Mouse (Mus musculus): Measurements from ENCODE around the gene Dupd1.

The Dupd1 gene

DNA sequence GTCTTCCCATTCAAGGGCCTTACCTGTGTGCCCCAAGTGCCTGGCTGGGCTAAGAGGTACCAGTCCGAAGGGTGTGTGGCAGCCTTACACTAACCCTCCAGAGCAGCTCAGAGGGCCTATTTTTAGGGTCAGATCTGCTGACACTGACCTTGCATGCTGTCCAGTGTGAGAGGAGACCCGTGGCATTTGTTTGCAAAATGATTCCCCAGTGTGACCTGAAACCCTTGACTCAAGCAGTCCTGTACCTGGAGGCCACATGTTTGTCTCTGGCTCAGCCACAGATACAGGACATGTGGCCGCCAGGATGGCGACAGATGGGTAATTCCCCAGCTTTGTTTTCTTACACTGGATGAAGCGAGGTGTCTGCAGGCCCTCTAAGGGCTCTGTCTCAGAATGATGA, at the start of gene Dupd1:
TSS of gene Dupd1 (minus strand) at position 91 of the 400 bp plus-strand sequence.
- DNase-seq = no peak

DNA sequence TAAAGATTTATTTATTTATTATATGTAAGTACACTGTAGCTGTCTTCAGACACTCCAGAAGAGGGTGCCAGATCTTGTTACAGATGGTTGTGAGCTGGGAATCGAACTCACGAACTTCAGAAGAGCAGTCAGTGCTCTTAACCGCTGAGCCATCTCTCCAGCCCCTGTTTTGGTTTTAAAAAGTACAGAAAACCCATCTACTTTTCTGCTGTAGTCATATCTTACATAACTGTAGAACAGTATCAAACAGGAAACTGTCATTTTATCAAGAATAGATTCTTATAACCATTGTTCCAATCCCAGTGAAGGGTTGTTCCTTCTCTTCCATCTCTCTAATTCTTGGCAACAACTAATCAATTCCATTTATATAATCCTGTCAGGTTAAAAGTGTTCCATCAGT, 49.4 kb upstream of the Dupd1 start:
- DNase-seq = no peak

DNA sequence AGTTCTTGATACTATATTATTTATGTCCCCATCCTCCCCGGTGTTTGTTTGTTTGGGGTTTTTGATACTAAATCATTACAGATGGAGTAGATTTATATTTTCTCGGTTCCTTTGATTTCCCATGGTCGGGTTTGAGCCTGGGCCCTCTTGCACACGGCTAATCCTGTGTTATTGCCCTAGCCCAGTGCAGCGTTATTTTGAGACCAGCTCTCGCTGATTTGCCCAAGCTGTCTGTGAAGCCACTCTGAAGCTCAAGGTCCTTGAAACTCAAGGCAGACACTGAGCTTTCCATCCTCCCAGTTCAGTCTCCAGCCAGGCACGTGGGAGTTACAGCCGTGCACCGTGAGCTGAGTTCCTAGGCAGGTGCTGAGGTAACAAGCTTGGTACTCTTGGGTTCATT, 47.2 kb upstream of the Dupd1 start:
- DNase-seq = no peak

DNA sequence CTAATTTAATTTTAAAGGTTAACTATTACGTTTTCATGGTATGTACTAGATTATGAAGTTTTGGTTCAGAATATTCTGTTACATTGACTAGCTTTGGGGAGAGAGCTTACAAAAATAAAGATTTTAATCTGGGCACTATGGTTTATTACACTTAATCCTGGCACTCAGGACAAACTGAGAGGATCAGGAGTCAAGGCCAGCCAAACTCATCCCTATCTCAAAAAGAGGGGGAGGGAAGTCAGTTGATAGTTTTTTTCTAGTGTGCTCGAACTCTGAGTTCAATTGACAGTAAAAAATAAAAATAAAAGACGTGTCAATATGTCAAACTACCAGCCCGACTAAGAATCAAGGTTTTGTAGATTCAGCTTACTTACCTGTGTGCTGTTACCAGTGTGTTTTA, 39.0 kb upstream of the Dupd1 start:
- no peak for DNase-seq

DNA sequence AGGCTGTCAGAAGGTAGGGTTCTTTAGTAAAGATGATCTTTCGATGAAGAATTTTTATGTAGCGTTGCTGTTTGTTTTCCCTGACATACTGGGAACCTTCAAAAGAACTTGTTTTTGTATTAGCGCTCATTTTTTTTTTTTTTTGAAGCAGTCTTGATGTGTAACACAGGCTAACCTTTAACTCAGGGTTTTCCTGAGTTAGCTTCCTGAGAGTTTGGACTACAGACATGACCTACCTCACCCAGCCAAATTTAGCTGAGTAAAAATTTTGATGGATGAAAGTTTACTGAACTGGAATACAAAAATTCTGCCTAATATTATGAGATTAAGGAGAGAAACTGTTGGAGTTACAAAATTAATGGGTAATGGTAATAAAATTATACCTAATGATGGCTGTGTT, 38.0 kb upstream of the Dupd1 start:
- DNase-seq = no peak

DNA sequence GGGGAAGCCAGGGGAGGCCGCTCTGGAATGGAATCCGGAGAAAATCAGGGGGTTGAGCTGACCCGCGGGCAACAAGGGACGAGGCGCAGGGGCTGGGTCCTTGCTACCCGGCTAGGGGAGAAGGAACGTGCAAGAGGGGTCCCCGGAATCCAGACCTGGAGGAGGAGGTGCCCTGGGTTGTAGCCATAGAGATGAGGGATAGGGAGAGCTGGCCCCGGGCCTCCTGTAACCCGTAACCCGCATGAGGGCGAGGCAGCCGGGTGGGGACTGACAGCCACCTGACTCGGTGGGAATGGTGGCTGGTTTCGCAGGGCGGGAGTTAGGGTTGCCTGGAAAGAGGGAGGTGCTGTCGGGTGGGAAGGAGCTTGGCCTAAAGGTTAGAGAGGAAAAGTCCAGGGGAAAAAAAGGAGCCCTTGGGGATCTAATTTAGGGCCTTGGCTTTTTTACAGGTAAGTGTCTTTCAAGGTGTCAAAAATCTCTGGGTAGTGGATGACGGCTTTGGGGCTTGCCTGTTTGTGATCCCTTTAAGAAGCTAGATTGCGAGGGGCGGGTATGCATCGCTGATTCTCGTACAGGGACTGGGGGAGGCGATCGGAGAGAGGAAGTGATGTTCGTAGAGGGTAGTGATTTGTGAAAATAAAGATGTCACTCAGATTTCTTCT, 36.6 kb upstream of the Dupd1 start, which contains the start of gene Dusp13:
TSS of gene Dusp13 (minus strand) at position 301 of the 662 bp plus-strand sequence.
- DNase-seq = peak; percentile 62

DNA sequence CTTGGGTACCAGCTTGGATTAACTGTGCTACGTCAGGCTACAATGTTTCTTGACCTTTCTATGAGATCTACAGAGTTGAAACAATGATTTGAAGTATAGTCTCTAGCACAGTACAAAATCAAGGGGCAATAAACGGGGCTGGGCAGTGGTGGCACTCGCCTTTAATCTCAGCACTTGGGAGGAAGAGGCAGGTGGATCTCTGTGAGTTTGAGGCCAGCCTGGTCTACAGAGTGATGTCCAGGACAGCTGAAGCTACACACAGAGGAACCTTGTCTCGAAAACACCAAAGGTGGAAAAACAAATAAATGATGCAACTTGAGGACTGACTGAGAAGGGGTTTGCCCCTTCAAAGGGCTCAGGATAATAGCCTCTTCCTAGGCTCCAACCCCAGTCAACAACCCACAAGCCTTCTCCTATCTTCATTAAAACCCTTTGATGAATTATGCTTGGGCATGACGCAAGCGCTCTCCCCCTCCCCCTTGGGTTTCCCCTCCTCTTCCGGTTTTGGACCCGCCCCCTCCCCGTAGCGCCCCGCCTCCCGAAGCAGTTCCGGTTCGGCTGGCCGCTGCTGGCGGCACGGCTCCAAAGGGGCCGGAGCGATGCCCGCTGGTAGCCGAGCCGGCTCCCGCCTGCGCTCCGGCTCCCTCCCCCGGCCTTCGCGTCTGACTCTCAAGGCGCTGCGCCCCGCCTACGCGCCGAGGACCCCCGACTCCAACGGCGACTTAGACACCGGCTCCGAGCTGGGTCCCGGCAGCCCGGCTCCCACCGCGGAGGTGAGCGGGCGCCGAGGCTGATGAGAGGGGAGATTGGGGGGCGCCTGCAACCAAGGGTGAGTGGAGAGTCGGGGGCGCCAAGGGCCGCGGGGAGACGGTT, 35.9 kb upstream of the Dupd1 start, which contains the start of gene Samd8:
TSS of gene Samd8 (plus strand) at position 524 of the 873 bp plus-strand sequence.
- DNase-seq = peak; percentile 92

DNA sequence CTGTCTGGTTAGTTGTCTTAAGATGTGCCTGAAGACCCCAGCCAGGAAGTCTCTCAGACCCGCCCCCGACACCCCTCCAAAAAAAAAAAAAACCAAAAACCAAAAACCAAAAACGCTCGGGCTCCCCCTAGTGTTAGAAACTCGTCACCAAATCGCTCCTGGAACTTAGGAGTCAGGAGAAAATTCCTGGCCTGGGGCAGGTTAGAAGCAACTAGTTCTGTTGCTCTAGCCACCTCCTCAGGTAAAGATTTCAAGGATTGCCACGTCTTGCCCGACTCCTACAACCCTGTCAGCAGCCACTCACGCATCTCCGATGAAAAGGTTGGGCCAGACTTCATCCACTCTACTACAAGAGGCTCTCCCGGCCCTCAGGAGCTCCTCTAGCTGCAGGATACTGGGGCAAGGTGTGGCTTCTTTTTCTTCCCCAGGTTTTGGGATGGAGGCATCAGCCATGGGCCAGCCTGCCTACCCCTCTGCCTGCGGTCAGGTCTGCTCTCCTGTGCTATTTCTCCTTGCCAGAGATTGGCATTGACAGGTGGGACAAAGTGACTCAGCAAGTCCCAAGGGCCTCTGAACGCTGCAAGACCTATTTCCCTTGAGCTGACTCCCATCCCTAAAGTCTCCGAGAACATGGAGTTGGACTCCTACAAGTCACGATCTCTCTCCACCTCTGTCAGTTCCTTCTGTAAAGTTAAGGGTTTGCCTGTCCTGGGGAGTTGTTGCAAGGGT, 33.9 kb upstream of the Dupd1 start:
- peak; percentile 77 for DNase-seq

DNA sequence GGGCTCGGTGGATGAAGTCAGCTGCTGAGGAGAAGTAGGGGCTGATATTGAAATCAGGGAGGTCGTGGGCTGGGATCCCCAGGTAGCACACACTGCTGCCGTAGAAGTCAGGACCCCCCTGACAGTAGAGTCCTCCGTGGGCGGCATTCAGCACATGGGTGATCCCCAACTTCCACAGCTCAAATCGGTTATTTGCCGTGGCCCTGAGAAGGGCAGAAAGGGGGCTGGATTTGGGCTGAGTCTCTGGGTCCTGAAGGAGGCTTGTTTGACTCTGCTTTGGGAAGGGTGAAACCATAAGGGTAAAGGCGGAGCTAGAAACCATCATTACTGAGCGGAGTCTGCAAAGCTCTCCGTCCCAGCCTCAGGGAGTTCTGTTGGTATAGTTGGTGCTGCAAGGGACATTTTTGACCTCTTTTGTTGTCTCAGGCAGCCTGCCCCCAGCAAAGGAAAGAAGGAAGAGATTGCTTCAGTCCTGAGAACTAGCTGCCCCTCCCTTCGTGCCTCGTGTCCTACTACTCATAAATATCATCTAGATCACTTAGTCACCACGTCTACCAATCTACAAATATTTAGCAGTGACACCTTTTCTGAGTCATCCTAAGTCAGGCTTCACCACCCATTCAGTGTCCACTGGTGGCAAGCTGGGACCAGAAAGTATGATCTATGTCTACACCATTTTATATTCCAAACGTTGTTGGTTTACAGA, 33.2 kb upstream of the Dupd1 start:
- no peak for DNase-seq

DNA sequence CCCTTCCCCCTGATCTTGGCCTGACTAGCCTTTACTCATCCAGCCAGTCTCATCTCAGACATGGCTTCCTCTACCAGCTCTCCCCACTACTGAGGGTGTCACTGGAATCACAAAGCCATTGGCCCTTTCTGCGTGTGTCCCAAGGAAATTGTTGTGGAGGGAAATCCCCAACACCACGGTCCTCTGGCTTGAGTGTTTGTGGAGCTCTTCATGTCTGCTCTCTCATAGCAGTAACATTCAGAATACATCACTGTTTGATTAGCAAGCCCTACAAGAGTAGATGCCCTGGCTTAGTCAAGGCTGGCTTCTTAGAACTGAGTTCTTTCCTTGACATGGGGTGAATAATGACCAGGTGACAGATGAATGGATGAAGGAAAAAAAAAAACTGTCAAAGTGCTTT, 32.5 kb upstream of the Dupd1 start:
- no peak for DNase-seq

DNA sequence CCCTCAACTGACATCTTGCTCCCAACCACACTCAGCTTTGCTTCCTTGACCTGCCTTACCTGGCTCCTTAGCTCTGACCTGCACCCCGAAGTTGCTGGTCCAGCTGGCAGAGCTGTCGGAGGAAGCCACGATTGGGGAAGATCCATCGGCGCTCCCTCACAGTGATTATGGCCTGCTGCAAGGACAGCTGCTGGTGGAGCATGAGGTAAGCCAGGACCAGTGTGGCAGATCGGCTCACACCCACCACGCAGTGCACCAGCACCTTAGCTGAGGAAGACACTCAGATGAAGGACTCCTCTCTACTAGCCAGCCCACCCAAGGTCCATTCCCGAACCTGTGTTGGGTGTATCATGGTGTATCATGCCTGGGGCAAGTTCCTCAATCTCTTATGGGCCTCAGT, 31.9 kb upstream of the Dupd1 start:
- no peak for DNase-seq

DNA sequence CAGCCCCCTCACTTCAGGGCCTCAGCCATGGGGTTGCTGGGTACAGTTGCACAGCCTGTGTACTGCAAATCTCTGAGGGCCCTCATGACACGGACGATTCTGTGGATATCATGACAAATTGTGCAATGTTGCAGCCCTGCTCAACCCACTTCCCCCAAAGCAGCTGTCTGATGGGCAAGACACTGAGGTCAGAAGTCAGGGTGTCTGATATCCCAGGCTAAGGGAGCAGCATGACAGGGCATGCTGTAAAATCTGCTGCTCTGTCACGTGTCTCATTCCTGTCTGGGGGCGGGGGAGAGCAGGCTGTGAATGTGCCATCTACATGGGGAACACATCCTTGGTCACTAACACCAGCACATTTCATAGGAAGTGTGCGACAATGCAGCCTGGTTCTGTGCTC, 30.8 kb upstream of the Dupd1 start:
- DNase-seq = no peak

DNA sequence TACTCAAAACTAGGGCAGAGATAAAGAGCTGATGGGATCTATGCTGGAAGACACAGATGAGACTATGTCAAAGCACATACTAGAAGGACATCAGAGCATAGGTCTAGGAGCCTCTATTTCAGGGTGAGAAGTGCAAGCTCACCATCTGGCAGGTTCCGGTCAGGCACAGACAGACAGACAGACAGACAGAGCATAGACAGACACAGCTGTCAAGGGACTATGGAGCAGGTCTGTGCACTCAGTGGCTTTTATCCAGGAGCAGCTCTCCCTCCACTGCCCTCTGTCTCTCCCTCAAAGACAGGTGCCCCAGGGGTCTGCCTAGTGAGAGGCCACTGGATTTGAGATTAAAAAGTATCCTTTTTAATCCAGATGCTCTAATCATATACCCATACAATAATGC, 29.8 kb upstream of the Dupd1 start:
- no peak for DNase-seq

DNA sequence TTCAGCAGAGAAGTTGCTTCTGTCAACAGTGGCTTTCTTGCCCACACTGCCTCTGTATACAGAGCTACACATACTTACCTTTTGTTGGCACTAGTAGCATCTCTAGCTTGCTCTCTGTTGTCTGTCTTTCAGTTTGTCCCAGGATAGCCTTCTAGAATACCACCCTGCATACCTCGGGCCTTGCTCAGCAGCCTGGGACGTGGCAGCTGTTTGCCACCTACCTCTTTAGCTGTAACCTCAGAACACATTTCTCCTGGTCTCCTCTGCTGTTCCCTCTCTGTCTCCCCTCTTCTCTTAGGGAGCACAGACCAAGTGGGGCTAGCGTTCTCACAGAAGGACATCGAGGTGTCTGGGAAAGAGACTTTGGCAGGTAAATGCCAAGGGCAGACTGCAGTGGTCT, 28.1 kb upstream of the Dupd1 start:
- no peak for DNase-seq

DNA sequence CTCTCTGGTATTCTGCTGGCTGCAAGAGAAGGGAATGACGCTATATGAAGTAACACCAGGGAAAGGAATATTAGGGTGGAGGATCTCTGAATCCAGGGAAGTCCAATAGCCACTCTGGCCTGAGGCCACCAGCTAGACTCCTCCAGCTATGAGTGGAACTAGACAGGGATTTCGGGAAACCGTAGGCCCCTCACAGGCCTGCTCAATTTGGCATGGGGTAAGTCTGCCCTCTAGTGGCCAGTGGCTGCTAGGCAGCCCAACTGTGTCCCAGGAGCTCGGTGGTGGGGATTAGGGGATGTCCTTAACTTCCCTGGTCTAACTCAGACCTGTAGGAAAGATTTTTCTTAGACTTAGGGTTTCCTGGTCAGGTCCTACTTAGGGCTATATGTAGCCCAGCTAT, 27.4 kb upstream of the Dupd1 start:
- DNase-seq = peak; percentile 90

DNA sequence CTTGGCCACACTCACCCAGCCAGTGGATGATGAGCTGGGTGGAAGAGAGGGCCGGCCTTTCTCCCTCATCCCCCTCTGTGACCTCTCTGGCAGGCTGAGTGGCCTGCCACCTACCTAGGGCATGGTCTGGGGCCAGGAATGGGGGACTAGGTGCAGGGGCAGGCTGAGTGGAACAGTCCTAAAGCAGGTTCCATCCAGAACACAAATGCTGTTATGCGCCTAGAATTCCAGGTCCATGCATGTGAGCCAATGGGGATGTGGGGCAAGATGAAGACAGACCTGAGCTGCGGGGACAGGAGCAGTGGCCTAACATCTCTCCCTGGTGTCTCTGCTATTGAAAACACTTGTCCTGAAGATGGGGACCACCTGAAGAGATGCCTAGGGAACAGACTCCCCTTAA, 26.9 kb upstream of the Dupd1 start:
- DNase-seq = no peak

DNA sequence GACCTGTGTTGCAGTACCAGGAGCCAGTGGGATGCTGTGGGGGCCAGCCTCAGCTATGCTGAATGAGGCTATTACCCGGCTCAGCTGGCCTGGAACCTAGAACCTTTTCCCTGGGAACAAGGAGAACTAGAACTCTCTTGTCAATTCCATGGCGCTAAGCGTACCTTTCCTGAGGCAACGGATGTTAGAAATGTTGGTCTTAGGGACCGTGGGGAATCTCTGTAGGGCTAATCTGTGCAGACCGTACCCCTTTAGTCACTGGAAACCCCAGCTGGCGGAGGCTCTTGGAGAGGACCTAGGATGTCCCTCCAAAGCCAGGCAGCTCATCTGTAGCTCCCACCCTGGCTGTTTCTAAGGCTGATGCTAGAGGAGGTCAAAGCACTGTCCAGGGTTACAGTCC, 26.0 kb upstream of the Dupd1 start:
- DNase-seq = no peak

DNA sequence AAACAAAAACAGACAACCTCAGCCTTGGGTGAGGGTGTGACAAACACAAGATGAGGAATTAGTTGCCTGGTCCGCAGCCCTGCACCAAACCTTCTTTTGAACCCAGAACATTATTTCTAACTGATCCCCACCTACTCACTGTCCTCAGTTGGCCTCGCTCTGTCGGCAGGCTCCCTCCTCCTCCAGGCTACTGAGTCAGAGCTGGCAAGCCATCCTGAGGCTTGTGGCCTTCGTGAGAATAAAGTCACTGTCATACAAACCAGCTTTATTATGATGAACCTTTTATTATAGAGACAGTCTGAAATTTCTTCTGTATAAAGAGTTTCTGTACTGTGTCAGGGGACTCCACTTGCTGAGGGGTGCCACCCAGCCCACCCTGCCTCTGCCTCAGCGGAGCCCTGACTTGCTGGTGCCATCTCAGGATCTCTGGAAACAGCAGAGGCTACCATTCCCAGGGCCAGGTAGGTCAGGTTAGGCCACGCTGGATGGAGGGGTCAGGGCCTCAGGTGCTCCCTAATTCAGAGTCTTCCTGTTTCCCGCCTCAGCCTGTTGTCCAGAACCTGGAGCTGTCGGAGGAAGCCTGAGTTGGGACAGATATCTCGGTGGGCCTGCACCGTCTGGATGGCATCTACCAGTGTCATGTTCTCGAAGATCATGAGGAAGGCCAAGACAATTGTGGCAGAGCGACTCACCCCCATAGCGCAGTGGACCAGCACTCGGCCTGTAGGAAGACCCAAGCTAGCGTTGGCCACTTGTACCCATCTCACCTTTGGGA, 18.9 kb upstream of the Dupd1 start:
- DNase-seq = no peak

DNA sequence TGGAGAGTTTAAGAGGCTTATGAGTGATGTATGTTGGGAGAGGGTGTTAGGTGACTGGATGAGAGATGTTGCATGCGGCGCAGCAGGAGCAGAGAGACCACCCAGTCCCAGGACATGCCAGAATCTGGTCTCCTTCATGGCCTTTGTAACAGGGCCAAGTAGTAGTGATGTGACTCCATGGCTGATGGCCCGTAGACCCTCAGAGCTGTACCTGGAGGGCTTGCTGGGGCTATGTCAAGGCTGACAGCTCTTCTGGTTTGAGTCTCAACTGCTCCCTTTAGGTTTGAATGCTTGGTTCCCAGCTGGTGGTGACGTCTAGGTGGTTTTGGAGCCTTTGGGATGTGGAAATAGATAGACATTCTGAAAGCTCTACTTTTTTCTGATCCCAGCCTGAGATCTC, 15.6 kb upstream of the Dupd1 start:
- no peak for DNase-seq

DNA sequence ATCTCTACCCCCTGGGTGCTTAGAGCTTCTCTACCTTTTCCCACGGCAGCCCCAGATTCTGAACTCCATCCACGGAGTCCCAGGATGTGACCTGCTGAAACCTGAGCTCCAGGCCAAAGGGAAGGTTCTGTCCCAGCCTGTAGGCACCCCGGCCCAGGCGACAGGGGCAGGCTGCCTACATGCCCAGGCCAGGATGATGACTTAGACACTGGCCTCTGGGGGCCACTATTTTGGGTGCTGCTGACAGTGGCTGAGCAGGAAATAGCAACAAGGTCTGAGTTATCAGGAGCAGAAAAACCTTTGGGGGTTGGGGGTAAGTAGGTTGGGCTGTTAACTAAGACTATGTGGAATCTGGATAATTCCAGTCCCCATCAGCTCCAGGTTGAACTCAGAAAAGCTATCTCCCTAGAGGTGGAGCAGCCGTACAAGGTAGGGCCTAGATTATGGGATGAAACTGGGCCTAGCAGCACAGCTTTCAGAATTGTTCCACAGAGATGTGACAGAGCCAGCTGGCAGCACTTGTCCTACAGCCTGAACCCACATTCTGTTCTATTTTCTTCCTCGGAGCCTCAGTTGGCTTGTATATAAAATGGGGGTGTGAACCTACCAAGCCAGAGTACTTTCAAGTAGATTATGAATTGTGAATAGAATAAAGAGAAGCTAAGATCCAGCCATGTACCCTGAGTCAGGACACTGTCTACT, 14.8 kb upstream of the Dupd1 start:
- no peak for DNase-seq

DNA sequence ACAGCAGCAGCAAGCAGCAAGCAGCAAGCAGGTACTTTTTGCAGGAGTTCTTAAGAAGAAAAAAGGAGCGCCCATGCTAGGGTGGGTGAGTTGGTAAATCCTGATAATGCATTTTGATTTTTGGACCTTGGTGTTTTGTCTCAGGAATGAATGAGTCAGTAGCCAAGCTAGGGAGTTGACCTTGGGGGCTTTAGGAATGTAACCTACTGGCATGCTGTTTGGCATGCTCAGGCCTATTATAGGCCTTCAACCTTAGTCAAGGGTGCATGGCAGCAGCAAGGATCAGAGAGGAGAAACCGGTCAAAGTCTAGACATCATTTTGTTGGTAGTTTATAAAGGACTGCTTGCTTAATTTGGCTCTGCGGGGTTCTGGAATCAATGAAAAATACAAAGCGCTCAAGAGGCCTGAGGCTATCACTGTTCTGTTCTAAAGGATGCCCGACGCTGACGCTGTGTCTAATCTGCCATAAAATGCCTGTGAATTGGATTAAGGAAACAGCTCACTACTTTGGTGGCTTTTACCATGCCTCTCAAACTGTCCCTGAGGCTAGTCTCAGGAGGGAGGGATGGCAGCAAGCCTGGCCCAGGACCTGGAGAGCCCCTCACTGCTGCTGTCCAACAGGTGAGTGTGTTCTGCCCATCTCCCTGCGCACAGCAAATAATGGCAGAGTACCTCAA, 7.8 kb upstream of the Dupd1 start:
- no peak for DNase-seq

Measured in right cerebral cortex, postnatal 4 days (tissue).